Mouse (Mus musculus): ENCODE results near the gene Rab11fip5. TPM values are rescaled to one million over a fixed set of nuclear protein-coding genes. Genes with fewer than 3 reads are reported as not detected.

The Rab11fip5 gene
- polyA plus RNA-seq, 1 experiment from 2014 or later = 15.1 TPM

DNA sequence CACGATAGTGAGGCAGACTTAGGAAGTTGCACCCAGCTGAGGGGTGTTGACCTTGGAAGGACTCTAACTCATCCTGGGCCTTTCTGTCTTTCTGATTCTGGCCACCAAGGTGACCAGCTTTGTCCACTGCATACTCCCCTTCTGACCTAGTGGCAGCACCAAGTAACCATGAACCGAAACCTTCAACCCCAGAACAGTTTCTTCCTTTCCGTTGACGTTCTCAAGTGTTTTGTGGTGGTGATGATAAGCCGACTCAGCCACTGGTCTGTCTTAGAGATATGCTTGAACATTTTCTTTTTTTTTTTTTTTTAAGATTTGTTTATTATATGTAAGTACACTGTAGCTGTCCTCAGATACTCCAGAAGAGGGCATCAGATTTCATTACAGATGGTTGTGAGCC lies 14.2 kb upstream of the Rab11fip5 start:
- no peaks in the 10 kb centered on the region for H3K4me1 ChIP-seq (replicated peaks)
- H3K9me3 ChIP-seq = no peaks in the 10 kb centered on the region
- H3K4me2 ChIP-seq = no peak overlapping the region
- H3K27ac ChIP-seq (replicated peaks) = no peak overlapping the region
- no peak for ATAC-seq (ENCODE audit: low read depth)
- H3K27me3 ChIP-seq = peaks cover 16% of the 10 kb centered on the region
- no peak overlapping the region for H3K4me3 ChIP-seq
- no peak overlapping the region for H3K9ac ChIP-seq
- 72% methylated on average over 5 of the region's 5 CpGs for WGBS
- no peaks in the 10 kb centered on the region for H3K36me3 ChIP-seq

DNA sequence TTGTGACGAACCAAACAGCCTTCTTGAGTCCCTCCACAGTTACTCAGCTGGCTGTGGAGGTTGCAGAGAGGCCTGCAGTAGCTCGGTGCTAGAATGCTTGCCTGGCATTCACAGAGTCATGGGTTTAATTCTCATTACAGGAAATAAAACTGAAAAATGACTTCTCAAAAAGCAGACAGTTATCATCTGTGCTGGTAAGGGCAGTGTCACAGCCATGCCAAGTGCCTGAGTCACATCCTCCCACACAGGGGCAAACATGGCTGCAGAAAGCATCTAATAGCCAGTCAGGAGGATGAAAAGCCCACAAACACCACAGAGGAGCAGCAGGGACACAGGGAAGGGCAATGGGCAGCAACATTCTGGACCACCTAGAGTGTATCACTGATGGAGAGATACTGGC lies 8.4 kb upstream of the Rab11fip5 start:
- 78% methylated on average over 2 of the region's 2 CpGs for WGBS
- H3K4me3 ChIP-seq = no peak overlapping the region
- no peaks in the 10 kb centered on the region for H3K9me3 ChIP-seq
- no peak overlapping the region for H3K27ac ChIP-seq (replicated peaks)
- H3K27me3 ChIP-seq = peaks cover 7% of the 10 kb centered on the region
- H3K4me1 ChIP-seq (replicated peaks) = peaks cover 6% of the 10 kb centered on the region
- ATAC-seq (ENCODE audit: low read depth) = no peak
- no peaks in the 10 kb centered on the region for H3K36me3 ChIP-seq
- no peak overlapping the region for H3K9ac ChIP-seq
- no peak overlapping the region for H3K4me2 ChIP-seq

DNA sequence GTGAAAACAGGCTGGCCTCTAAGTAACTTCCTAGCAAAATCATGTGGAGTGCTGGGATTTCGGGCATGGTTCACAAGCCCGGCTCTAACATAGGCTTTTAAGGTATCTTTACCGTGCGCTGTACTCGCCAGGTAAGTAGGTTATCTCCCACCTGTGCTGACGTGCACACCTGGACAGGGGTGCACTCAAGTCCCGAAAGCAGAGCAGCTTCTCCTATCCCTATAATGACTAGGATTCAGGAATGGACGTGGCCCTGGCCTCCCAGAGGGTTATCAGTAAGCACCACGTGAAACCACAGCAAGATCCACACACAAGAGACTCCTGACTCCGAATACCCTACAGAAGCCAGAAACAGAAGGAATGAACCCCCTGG lies 7.2 kb upstream of the Rab11fip5 start:
- Histone ChIP-seq H3K27ac (replicated peaks) (no peak overlapping the region), H3K4me1 (replicated peaks) (peaks cover 6% of the 10 kb centered on the region), H3K9ac (no peak overlapping the region), H3K4me2 (no peak overlapping the region), H3K27me3 (peaks cover 13% of the 10 kb centered on the region), H3K4me3 (no peak overlapping the region), H3K9me3 (no peaks in the 10 kb centered on the region), H3K36me3 (no peaks in the 10 kb centered on the region)
- WGBS = 87% methylated on average over 10 of the region's 10 CpGs
- no peak for ATAC-seq (ENCODE audit: low read depth)

DNA sequence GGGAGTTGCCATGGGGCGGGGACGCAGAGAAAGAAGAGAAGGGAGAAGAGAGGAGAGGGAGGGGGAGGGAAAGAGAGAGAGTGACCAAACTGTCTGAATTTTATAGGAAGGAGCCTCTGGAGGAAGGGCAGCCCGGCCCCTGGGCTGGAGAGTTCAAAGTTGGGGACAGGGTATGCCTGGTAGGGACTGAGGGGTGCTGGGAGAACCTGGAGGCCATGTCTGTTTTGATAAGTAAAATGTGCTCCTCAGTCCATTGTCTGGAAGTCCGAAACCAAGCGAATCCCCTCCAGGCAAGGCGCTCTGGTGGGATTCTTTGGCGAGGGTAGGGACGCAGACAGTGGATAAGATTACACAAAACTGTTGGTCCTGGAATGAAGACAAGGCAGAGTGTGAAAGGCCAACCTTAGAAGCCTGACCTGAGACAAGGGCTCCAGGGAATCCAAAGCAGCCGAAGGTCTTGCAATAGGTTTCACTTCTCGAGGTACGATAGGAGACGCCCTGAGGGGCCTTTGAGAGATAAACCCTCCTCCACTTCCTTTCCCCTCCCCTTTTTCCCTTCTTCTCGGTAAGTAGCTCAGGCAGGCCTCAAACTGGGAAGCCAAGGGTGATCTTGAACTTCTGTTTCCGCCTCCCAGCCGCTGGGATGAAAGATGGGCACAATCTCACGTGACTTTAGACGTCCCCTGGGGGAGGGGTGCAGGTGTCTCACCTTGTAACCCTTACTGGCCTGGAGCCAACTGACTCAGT lies 6.6 kb upstream of the Rab11fip5 start:
- peak overlapping the region; percentile 36 for H3K4me2 ChIP-seq
- no peak overlapping the region for H3K27ac ChIP-seq (replicated peaks)
- 22% methylated on average over 17 of the region's 17 CpGs for WGBS
- no peak overlapping the region for H3K9ac ChIP-seq
- peaks cover 12% of the 10 kb centered on the region for H3K27me3 ChIP-seq
- H3K9me3 ChIP-seq = no peaks in the 10 kb centered on the region
- peak; percentile 66; the same call in 1 of the 2 replicates for ATAC-seq (ENCODE audit: low read depth)
- H3K36me3 ChIP-seq = no peaks in the 10 kb centered on the region
- H3K4me3 ChIP-seq = no peak overlapping the region
- H3K4me1 ChIP-seq (replicated peaks) = peaks cover 6% of the 10 kb centered on the region

DNA sequence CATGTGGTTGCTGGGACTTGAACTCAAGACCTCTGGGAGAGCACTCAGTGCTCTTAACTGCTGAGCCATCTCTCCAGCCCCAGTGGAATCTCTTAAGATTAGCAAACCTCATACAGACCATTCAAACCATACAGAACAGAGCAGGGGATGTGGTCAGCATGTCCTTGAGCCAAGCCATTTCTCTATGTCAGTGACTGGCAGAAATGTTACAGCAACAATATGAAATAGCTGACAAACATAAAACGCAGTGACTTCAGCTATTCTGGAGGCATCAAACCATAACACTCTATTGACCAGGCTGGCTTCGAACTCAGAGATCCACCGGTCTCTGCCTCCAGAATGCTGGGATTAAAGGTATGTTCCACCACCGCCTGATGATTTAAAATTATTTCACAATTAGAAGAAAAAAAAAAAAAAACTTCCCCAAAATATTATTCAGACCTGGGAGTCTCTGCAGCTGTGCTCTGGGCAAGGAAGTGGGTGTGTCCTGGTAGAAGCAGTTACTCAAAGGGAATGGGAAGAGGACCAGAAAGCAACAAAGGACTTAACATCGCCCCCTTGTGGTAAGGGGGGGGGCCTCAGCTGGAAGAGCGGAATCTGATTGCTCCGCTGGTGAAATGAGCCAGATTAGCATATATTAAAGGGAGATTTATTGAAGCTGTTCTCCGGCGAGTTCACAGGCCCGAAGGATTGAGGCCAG lies 5.9 kb upstream of the Rab11fip5 start:
- peaks cover 20% of the 10 kb centered on the region for H3K27me3 ChIP-seq
- no peak overlapping the region for H3K27ac ChIP-seq (replicated peaks)
- peak; percentile 79 for ATAC-seq (ENCODE audit: low read depth)
- WGBS = 28% methylated on average over 10 of the region's 10 CpGs
- peaks cover 6% of the 10 kb centered on the region for H3K4me1 ChIP-seq (replicated peaks)
- H3K4me2 ChIP-seq = peak overlapping the region; percentile 36
- no peaks in the 10 kb centered on the region for H3K36me3 ChIP-seq
- no peaks in the 10 kb centered on the region for H3K9me3 ChIP-seq
- no peak overlapping the region for H3K4me3 ChIP-seq
- no peak overlapping the region for H3K9ac ChIP-seq

DNA sequence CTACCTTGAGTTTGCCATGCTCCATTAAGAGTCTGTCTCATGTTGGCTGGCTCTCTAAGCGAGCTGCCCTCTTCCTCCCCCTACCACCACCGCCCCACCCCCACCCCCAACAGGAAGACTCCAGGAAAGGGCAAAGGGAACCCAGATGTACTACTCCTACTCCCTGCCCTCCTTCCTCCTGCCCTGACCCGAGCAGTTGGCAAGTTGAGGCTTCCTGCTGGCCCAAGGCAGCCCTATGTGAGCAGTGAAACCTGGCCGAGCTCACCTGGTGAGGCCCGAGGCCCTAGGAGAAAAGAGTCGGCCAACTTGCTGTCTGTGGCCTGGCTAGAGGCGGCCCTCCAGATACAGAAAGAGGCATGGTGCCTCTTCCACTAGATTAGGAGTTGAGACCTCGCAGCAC lies 4.2 kb upstream of the Rab11fip5 start:
- Histone ChIP-seq H3K9ac (no peak overlapping the region), H3K4me3 (no peak overlapping the region), H3K4me2 (no peak overlapping the region), H3K27me3 (peaks cover 20% of the 10 kb centered on the region), H3K4me1 (replicated peaks) (peaks cover 12% of the 10 kb centered on the region), H3K27ac (replicated peaks) (no peak overlapping the region), H3K36me3 (no peaks in the 10 kb centered on the region), H3K9me3 (no peaks in the 10 kb centered on the region)
- ATAC-seq (ENCODE audit: low read depth) = no peak
- 55% methylated on average over 8 of the region's 8 CpGs for WGBS

DNA sequence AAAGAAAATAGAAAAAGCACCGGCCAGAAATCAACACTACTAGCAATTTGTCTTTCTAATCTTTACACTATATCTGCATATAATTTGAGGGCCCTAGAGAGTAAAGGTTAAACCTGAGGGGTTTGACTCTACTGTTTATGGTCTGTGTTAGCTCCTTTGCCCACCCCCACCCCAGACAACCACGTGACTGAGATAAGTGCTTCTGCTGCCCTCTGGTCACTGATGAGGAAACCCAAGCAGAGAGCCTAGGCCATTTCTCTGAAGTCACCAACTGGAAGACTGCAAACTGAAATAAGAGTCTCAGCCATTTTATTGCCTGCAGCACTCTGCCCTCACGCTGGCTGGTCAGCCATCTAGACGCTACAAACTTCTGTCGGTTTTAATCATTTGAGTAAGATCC lies 3.4 kb upstream of the Rab11fip5 start:
- Histone ChIP-seq H3K9me3 (no peaks in the 10 kb centered on the region), H3K9ac (no peak overlapping the region), H3K27me3 (peaks cover 20% of the 10 kb centered on the region), H3K27ac (replicated peaks) (no peak overlapping the region), H3K4me3 (no peak overlapping the region), H3K4me2 (no peak overlapping the region), H3K36me3 (no peaks in the 10 kb centered on the region), H3K4me1 (replicated peaks) (peaks cover 19% of the 10 kb centered on the region)
- WGBS = 41% methylated on average over 5 of the region's 5 CpGs
- ATAC-seq (ENCODE audit: low read depth) = no peak

DNA sequence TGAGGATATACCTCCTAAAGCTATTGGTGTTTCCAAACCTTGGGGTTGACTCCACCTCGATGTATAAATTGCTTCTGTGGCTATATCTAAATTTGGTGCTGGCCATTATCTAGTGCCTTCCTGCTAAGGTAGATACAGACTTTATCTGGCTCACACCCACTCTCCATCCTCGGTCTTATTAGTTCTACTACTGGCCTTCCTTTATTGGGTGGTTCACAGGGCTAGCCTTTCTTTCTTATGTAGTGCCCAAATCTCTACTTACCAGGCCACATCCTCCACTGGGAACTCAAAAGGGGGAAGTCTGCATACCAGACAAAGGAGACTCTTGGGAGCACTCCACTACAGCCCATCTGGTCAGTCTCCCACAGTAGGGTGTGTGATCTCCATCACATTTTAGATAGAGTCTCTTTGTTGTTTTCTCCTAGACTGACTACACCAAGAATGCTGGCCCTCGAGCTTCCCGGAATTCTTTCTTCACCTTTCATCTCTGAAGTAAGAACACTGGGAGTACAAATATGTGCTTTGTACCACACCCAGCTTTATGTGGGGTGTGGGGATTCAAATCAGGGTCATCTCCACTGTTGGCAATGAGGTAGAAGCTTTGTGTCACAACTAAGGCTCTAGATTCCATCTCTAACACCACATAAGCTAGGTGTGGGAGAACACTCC lies 2.8 kb upstream of the Rab11fip5 start:
- Histone ChIP-seq H3K9ac (no peak overlapping the region), H3K27me3 (peaks cover 23% of the 10 kb centered on the region), H3K4me3 (no peak overlapping the region), H3K27ac (replicated peaks) (no peak overlapping the region), H3K4me1 (replicated peaks) (peaks cover 26% of the 10 kb centered on the region), H3K36me3 (no peaks in the 10 kb centered on the region), H3K9me3 (no peaks in the 10 kb centered on the region), H3K4me2 (no peak overlapping the region)
- 70% methylated on average over 4 of the region's 4 CpGs for WGBS
- ATAC-seq (ENCODE audit: low read depth) = no peak

DNA sequence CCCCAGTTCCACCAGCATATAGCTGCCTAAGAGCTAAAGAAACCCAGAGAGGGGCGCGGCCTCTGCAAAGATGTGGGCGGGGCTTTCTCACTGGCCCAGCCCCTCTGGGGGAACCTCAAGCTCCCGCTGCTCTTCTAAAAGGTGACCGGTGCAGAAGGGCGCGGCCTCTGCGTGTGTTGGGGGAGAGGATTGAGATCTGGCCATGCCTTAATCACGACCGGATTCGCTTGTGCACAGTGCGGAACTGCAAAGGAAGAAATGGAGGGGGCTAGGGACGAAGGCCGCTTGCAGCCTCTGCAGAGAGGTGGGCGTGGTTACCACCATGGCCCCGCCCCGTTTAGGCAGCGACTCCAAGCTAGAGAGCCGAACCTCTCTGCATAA lies 290 bp upstream of the Rab11fip5 start:
- ATAC-seq (ENCODE audit: low read depth) = peak; percentile 93

DNA sequence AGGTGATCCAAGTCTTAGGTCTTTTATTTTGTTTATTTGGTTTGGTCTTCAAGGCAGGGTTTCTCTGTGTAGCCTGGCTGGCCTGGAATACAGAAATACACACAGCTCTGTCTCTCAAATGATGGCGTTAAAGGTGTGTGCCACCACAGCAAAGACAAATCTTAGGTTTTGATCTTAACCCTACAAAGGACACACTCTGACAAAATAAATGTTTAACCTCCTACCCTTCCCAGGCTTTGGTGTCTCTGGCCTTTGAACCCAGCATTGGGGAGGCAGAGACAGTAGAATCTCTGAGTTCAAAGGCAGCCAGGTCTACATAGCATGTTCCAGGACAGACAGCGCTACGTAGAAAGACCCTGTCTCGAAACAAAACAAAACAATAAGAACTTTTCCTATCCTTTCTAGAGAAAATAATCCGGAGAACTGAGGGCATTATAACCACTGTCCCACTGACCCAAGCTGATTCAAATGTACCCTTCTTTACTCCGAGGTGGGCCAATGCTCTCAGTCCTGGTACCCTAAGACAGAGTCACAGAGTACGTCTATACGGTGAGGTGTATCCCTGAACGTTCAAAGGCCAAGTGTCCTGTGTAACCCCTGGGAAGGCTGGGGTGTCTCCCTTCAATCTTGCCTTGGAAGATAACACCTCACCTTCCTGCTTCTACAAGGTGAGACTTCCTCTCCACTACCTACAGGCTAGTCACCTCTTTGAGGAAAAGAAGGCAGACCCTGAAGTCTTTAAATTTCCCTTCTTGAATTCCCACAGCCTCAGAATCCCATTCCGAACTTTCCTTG lies 1.2 kb downstream of the Rab11fip5 start:
- peaks cover 57% of the 10 kb centered on the region for H3K4me1 ChIP-seq (replicated peaks)
- ATAC-seq (ENCODE audit: low read depth) = no peak

More for the DNA sequence above, 290 bp upstream of the Rab11fip5 start:
- Histone ChIP-seq H3K9me3 (no peaks in the 10 kb centered on the region), H3K27me3 (peaks cover 23% of the 10 kb centered on the region), H3K4me3 (peak overlapping the region; percentile 85), H3K4me2 (peak overlapping the region; percentile 81), H3K9ac (peak overlapping the region; percentile 90), H3K4me1 (replicated peaks) (peaks cover 43% of the 10 kb centered on the region), H3K36me3 (0 out of 2 replicates have a peak, but pooled peaks cover 7% of the 10 kb centered on the region), H3K27ac (replicated peaks) (peak overlapping the region; percentile 84)
- under 1% methylated on average over 19 of the region's 19 CpGs for WGBS

DNA sequence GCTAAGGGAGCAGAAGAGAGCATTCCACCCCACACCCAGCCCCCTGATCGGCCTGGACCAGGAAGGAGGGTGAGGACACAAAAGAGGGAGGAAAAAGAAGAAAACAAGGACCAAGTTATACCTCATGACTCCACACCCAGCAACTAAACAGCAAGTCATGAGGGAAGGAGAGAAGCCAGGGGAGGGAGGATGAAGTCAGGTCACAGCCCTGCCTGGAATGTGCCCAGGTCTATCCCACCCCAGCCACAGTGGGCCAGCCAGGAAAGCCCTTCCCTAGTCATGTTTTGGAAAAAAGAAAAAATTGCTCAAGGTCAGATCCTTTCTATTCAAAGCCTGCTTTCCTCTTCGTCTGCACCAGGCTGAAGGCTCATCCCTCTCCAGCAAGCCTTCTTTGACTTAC lies 1.9 kb downstream of the Rab11fip5 start:
- H3K27ac ChIP-seq (replicated peaks) = no peak overlapping the region
- H3K36me3 ChIP-seq = 0 out of 2 replicates have a peak, but pooled peaks cover 7% of the 10 kb centered on the region
- H3K4me1 ChIP-seq (replicated peaks) = peaks cover 57% of the 10 kb centered on the region
- WGBS = 76% methylated on average over 2 of the region's 2 CpGs
- ATAC-seq (ENCODE audit: low read depth) = no peak
- H3K27me3 ChIP-seq = peaks cover 22% of the 10 kb centered on the region
- peak overlapping the region; percentile 58 for H3K9ac ChIP-seq
- H3K9me3 ChIP-seq = no peaks in the 10 kb centered on the region
- H3K4me3 ChIP-seq = peak overlapping the region; percentile 85
- H3K4me2 ChIP-seq = peak overlapping the region; percentile 81

More for the DNA sequence above, 1.2 kb downstream of the Rab11fip5 start:
- Histone ChIP-seq H3K36me3 (0 out of 2 replicates have a peak, but pooled peaks cover 7% of the 10 kb centered on the region), H3K9me3 (no peaks in the 10 kb centered on the region), H3K9ac (peak overlapping the region; percentile 90), H3K27me3 (peaks cover 23% of the 10 kb centered on the region), H3K4me2 (peak overlapping the region; percentile 81), H3K4me3 (peak overlapping the region; percentile 85), H3K27ac (replicated peaks) (peak overlapping the region; percentile 84; the same call in 1 of the 2 replicates)
- 88% methylated on average over 10 of the region's 10 CpGs for WGBS

Data from neural tube, embryonic 13.5 days (tissue).